Mouse (Mus musculus): ENCODE measurements around the gene Hadha.
A peak's percentile ranks its signal among the peaks of the same experiment; 100 is the strongest.

GRCm38 (mm10) chr5:30172115-30172514, 17.2 kb upstream of the Hadha start:
- TF ChIP-seq POLR2A (IDR thresholded peaks at IDR 0.05; ENCODE audit: insufficient read length, low read depth): no peak
- peak in 1 of 3 experiments; percentile 38 for TF ChIP-seq MYOG (IDR thresholded peaks at IDR 0.05; ENCODE audit: control insufficient read depth in 1 of 3, insufficient read depth in 1 of 3, insufficient read length in 2 of 3, low read depth in 2 of 3)
- no peak for TF ChIP-seq POLR2AphosphoS2 (IDR thresholded peaks at IDR 0.05; ENCODE audit: insufficient read length, low read depth)
- TF ChIP-seq USF1 (IDR thresholded peaks at IDR 0.05; ENCODE audit: low read depth): no peak
- TF ChIP-seq TCF3 (IDR thresholded peaks at IDR 0.05; ENCODE audit: insufficient read length, low read depth): no peak
- TF ChIP-seq MAX (IDR thresholded peaks at IDR 0.05; ENCODE audit: low read depth): no peak
- no peak for TF ChIP-seq REST (IDR thresholded peaks at IDR 0.05; ENCODE audit: insufficient read depth, insufficient read length)
- TF ChIP-seq CEBPB (IDR thresholded peaks at IDR 0.05; ENCODE audit: insufficient read depth, poor library complexity, severe bottlenecking): no peak

Measured in myocyte (in vitro differentiated cells).